Mouse (Mus musculus) small intestine, adult 2 months (tissue): ENCODE results near the gene Gon4l.
"Not testable (repeated sequence)": the region's sequence is repeated elsewhere in the genome, so short reads cannot be mapped to it uniquely, and the experiment has no call there.

Source experiments
- CTCF ChIP-seq: fragments of 200-500 bp; IDR thresholded peaks from 2 replicates; pipeline ENCODE4 v1.5.1; 2012; ENCODE audit warnings: low read depth, mild to moderate bottlenecking, control low read depth, inconsistent platforms, low read length, moderate library complexity, mixed read lengths; ENCODE audit not compliant: insufficient replicate concordance, insufficient read length; ENCODE audit errors: extremely low read depth
- POLR2A ChIP-seq: fragments of 200-500 bp; IDR thresholded peaks from 2 replicates; pipeline ENCODE4 v1.6.1; 2012; ENCODE audit warnings: low read depth, mild to moderate bottlenecking, control low read depth, inconsistent platforms, low read length, moderate library complexity

DNA sequence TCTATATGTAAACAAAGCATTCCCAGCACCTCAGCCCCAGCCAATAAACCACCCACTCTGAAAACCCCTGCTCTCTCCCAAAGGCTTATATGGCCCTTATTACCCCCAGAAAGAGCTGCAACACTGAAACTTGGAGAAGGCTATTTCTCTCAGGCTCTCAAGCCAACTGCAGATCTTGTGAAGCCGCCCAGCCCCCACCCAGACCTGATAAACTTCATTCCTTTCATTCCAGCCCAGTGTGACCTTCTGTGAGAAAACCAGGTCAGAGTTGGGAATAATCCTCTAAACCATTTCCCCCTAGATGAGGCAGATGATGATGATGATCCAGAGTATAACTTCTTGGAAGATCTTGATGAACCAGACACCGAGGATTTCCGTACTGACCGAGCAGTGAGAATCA lies 33.4 kb downstream of the Gon4l start:
- not testable (repeated sequence) for TF ChIP-seq CTCF, POLR2A
